Comparison of ENCODE assay signal across 8 mouse cellular contexts in the genomic region with DNA sequence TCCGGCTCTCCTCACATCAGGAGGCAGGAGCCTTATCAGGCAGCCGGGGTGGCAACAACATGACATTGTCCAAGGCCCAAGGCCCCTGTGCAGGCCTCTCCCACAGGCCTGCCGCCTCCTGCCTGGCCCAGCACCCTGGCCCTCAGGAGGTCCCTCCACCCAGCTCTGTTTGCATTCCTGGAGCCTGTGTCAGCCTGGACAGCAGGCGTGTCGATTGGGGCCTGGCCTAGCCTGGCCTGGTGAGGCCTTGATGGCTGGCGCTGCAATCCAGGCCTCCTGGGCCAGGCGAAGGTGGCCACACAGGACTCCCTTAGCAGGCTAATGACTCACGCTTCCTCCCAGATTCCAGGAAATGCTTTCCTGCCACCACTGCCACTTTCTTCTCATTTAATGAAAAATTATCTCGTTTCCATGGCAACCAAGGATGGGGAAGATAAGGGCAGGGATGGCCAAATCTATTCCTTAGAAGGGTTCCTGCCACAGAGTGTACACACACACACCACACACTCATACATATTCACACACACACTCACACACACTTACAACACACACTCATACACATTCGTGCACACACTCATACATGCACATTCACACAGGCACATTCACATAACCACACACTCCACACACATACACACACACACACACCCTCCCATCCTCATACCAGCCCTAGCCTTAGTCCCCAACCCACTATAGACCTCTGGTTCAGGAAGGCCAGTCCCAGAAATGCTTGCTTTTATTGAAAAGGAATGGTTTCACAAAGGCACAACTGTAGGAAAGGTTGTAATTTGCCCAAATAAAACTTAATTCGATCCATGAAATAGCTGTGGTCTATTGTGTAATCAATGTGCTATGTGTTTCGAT.
DNase-seq lines count a peak whose midpoint lies in the region; ATAC-seq and TF ChIP-seq lines count a peak whose summit lies in the region.

No protein-coding gene starts in this region.

- peak overlapping the region; percentile 51; the same call in 1 of the 2 replicates for H3K27ac ChIP-seq in layer of hippocampus, adult 2 months
- peak overlapping the region; percentile 76 for H3K27ac ChIP-seq in embryonic facial prominence, embryonic 13.5 days
- H3K27ac ChIP-seq in lung, postnatal 0 days (ENCODE audit: low read length), result peak overlapping the region; percentile 27

- no peaks in the 10 kb centered on the region for H3K36me3 ChIP-seq in embryonic facial prominence, embryonic 13.5 days
- H3K36me3 ChIP-seq in lung, postnatal 0 days (ENCODE audit: insufficient read depth, low read length), result no peaks in the 10 kb centered on the region

- intact Hi-C loops in heart, postnatal 14 days (cut with DNase I), result no loop called here

- no peaks in the 10 kb centered on the region for H3K27me3 ChIP-seq in embryonic facial prominence, embryonic 13.5 days
- no peaks in the 10 kb centered on the region for H3K27me3 ChIP-seq in lung, postnatal 0 days (replicated peaks; ENCODE audit: insufficient read depth, low read length)

- H3K4me3 ChIP-seq in layer of hippocampus, adult 2 months, result no peak overlapping the region
- no peak overlapping the region for H3K4me3 ChIP-seq in embryonic facial prominence, embryonic 13.5 days
- H3K4me3 ChIP-seq in lung, postnatal 0 days (ENCODE audit: low read depth, low read length), result no peak overlapping the region

- no peaks in the 10 kb centered on the region for H3K9me3 ChIP-seq in embryonic facial prominence, embryonic 13.5 days
- no peaks in the 10 kb centered on the region for H3K9me3 ChIP-seq in lung, postnatal 0 days (ENCODE audit: low read length)

- peak; percentile 33; the same call in 1 of the 2 replicates for ATAC-seq in embryonic facial prominence, embryonic 13.5 days (ENCODE audit: insufficient number of reproducible peaks, insufficient read depth, low FRiP score, low TSS enrichment, low read depth)
- peak; percentile 96 for ATAC-seq in lung, postnatal 0 days

- no peak for TF ChIP-seq EP300 in lung, postnatal 0 days (IDR thresholded peaks at IDR 0.05)

- no peak overlapping the region for H3K4me2 ChIP-seq in embryonic facial prominence, embryonic 13.5 days
- H3K4me2 ChIP-seq in lung, postnatal 0 days (replicated peaks; ENCODE audit: low read depth, low read length), result no peak overlapping the region

- no peak for TF ChIP-seq CTCF in layer of hippocampus, adult 2 months (conservative IDR thresholded peaks at IDR 0.05)
- TF ChIP-seq CTCF in lung, postnatal 0 days (IDR thresholded peaks at IDR 0.05), result no peak

- whole genome bisulfite sequencing in embryonic facial prominence, embryonic 13.5 days, result 48% methylated on average over 12 of the region's 12 CpGs
- 41% methylated on average over 12 of the region's 12 CpGs for WGBS in lung, postnatal 0 days

- peaks cover 30% of the 10 kb centered on the region for H3K4me1 ChIP-seq in embryonic facial prominence, embryonic 13.5 days
- H3K4me1 ChIP-seq in lung, postnatal 0 days (ENCODE audit: insufficient read depth, low read depth, low read length), result no peaks in the 10 kb centered on the region

- peak overlapping the region; percentile 46; the same call in 1 of the 2 replicates for H3K9ac ChIP-seq in embryonic facial prominence, embryonic 13.5 days
- no peak overlapping the region for H3K9ac ChIP-seq in lung, postnatal 0 days (replicated peaks; ENCODE audit: low read depth)

- peak in 1 of 2 experiments; percentile 39 for DNase-seq in layer of hippocampus, adult 2 months (ENCODE audit: low spot score in 2 of 2)
- DNase-seq in layer of hippocampus, adult 8-10 months (ENCODE audit: low spot score in 2 of 2), result no peak
- DNase-seq in heart, postnatal 14 days, result peak; percentile 47 to 62
- DNase-seq in lung, postnatal 0 days (ENCODE audit: low spot score), result peak; percentile 87
- no peak for DNase-seq in retina, embryonic 14.5 days (ENCODE audit: low spot score)
- no peak for DNase-seq in left cerebral cortex, adult 11 months (ENCODE audit: low spot score)
- DNase-seq in spleen, postnatal 14 days (ENCODE audit: low spot score in 2 of 2), result no peak

Comparison
In these comparisons a context has a peak if more than half of its experiments do, and no peak if none do; other contexts are left out.
1. DNase-seq: peak in heart, postnatal 14 days (2 of 2) and lung, postnatal 0 days (single experiment); none in layer of hippocampus, adult 8-10 months (0 of 2), retina, embryonic 14.5 days (single experiment), left cerebral cortex, adult 11 months (single experiment) and spleen, postnatal 14 days (0 of 2).
2. Peak in every context shown above with its lines, with median percentiles within 50 percentile points of each other: H3K27ac ChIP-seq.